ENCODE assay signal across 12 mouse cellular contexts in the genomic region with DNA sequence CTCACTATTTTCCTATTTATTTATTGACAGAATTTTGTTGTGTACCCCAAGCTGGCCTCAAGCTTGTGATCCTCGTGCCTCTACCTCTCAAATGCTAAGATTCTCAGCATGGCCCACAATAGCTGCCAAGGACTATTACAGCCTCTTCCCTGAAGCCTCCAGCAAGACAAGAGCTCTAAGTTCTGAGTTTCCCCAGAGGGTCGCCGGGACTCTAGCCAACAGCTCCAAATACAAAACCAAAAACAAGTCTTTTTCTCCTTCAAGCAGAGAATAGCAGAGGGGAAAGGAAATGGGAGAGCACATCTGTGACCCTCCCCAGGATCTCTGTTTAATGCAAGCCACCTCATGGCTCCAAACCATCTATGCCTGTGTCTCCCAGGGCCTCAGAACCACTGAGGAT. TPM values are rescaled to one million over a fixed set of nuclear protein-coding genes. Genes with fewer than 3 reads are reported as not detected.
A peak's percentile ranks its signal among the peaks of the same experiment; 100 is the strongest.
DNase-seq lines count a peak whose midpoint lies in the region; ATAC-seq and TF ChIP-seq lines count a peak whose summit lies in the region.
"Had no signal": no experiment of that assay in that cellular context is flagged by ENCODE, and none has a peak within 500 bp of the region (broad histone marks: within the 10 kb centered on the region; RNA-seq: fewer than 3 reads in every experiment).

No protein-coding gene starts in this region.

- no peak overlapping the region for H3K4me2 ChIP-seq in lung, postnatal 0 days (replicated peaks; ENCODE audit: low read depth, low read length)
- H3K4me2 ChIP-seq in liver, embryonic 16.5 days (ENCODE audit: low read depth, low read length), result 0 out of 2 replicates have a peak overlapping the region, but pooled peaks have one; percentile 30

- no peaks in the 10 kb centered on the region for H3K27me3 ChIP-seq in lung, postnatal 0 days (replicated peaks; ENCODE audit: insufficient read depth, low read length)
- no peaks in the 10 kb centered on the region for H3K27me3 ChIP-seq in liver, embryonic 16.5 days (ENCODE audit: control insufficient read depth, insufficient read depth, low read depth, low read length)
- H3K27me3 ChIP-seq: Patski had no signal

- no peak overlapping the region for H3K4me3 ChIP-seq in lung, postnatal 0 days (ENCODE audit: low read depth, low read length)
- H3K4me3 ChIP-seq in liver, embryonic 16.5 days (ENCODE audit: low read depth, low read length), result no peak overlapping the region

- no peak for TF ChIP-seq CTCF in lung, postnatal 0 days (IDR thresholded peaks at IDR 0.05)

- 0 out of 2 replicates have a peak overlapping the region, but pooled peaks have one; percentile 9 for H3K27ac ChIP-seq in lung, postnatal 0 days (ENCODE audit: low read length)
- peak overlapping the region; percentile 99 for H3K27ac ChIP-seq in liver, embryonic 16.5 days (ENCODE audit: low read length)

- ATAC-seq in lung, postnatal 0 days, result no peak
- no peak for ATAC-seq in liver, embryonic 16.5 days (ENCODE audit: low read depth)
- ATAC-seq: midbrain, embryonic 16.5 days; Patski had no signal

- no peaks in the 10 kb centered on the region for H3K4me1 ChIP-seq in lung, postnatal 0 days (ENCODE audit: insufficient read depth, low read depth, low read length)
- peaks cover 87% of the 10 kb centered on the region for H3K4me1 ChIP-seq in liver, embryonic 16.5 days (ENCODE audit: control insufficient read depth, low read depth, low read length)

- intact Hi-C loops in heart, postnatal 25 days (cut with DNase I), result loop anchor here (5.0 kb wide), 1 partner anchor 37 kb away; a partner anchor contains a TSS

- WGBS in lung, postnatal 0 days, result 83% methylated on average over 3 of the region's 3 CpGs
- WGBS in liver, embryonic 16.5 days (ENCODE audit: insufficient replicate concordance), result 70% methylated on average over 3 of the region's 3 CpGs

- no peak overlapping the region for H3K9ac ChIP-seq in lung, postnatal 0 days (replicated peaks; ENCODE audit: low read depth)
- H3K9ac ChIP-seq in liver, embryonic 16.5 days (ENCODE audit: low read depth, low read length), result peak overlapping the region; percentile 73

- TF ChIP-seq EP300 in lung, postnatal 0 days (IDR thresholded peaks at IDR 0.05), result no peak

- H3K36me3 ChIP-seq in lung, postnatal 0 days (ENCODE audit: insufficient read depth, low read length), result peaks cover 23% of the 10 kb centered on the region; the same call in 1 of the 2 replicates
- H3K36me3 ChIP-seq in liver, embryonic 16.5 days (ENCODE audit: control insufficient read depth, insufficient read depth), result peaks cover 19% of the 10 kb centered on the region

- DNase-seq in heart, adult 11 months, result peak; percentile 94
- no peak for DNase-seq in heart, postnatal 25 days (ENCODE audit: low spot score)
- no peak for DNase-seq in lung, postnatal 0 days (ENCODE audit: low spot score)
- DNase-seq in lung, postnatal 36 days, result no peak
- peak; percentile 50 for DNase-seq in heart, adult 8-10 months (ENCODE audit: low spot score)
- DNase-seq in urinary bladder, postnatal 10 days (ENCODE audit: low spot score), result no peak
- DNase-seq in adrenal gland, postnatal 10 days, result no peak
- DNase-seq: kidney, adult 11 months; left cerebral cortex, postnatal 4 days had no signal

- no peaks in the 10 kb centered on the region for H3K9me3 ChIP-seq in lung, postnatal 0 days (ENCODE audit: low read length)
- H3K9me3 ChIP-seq in liver, embryonic 16.5 days (replicated peaks; ENCODE audit: control insufficient read depth, low read length), result no peaks in the 10 kb centered on the region

RNA-seq across cellular contexts. Expression of a gene that starts 17.8 kb away (rescaled TPM):
- total RNA-seq in heart, postnatal 25 days (2021), result 1 to 10 TPM; 5.1 to 6.0 TPM
- polyA plus RNA-seq in lung, postnatal 0 days (2015; fragmentation: Nextera tagmentation; extraction: Ambion mirVana), result 22.9 and 25.9 TPM in 2 replicates
- total RNA-seq in heart, adult 8-10 months (2022), result 1 to 10 TPM; 5.5 to 7.7 (median 6.2) TPM
- polyA plus RNA-seq in liver, embryonic 16.5 days (2015; fragmentation: Nextera tagmentation; extraction: Ambion mirVana), result 18.5 and 19.6 TPM in 2 replicates
- 10 to 100 TPM; 21.0 to 22.3 TPM for total RNA-seq in adrenal gland, postnatal 10 days (2021)

RNA-seq across cellular contexts. Expression of a gene that starts 22.0 kb away (rescaled TPM):
- total RNA-seq in heart, postnatal 25 days (2021), result 10 to 100 TPM; 21.9 to 25.0 TPM
- 54.8 and 58.5 TPM in 2 replicates for polyA plus RNA-seq in lung, postnatal 0 days (2015; fragmentation: Nextera tagmentation; extraction: Ambion mirVana)
- 10 to 100 TPM; 20.4 to 26.8 (median 23.0) TPM for total RNA-seq in heart, adult 8-10 months (2022)
- 5.8 and 6.5 TPM in 2 replicates for polyA plus RNA-seq in liver, embryonic 16.5 days (2015; fragmentation: Nextera tagmentation; extraction: Ambion mirVana)
- 10 to 100 TPM; 25.0 to 29.1 TPM for total RNA-seq in adrenal gland, postnatal 10 days (2021)

RNA-seq across cellular contexts. Expression of a gene that starts 23.4 kb away (rescaled TPM):
- 10 to 100 TPM; 26.8 to 29.8 TPM for total RNA-seq in heart, postnatal 25 days (2021)
- polyA plus RNA-seq in lung, postnatal 0 days (2015; fragmentation: Nextera tagmentation; extraction: Ambion mirVana), result 33.6 TPM in 2 replicates
- total RNA-seq in heart, adult 8-10 months (2022), result 10 to 100 TPM; 27.3 to 29.9 (median 28.3) TPM
- 30.8 and 31.5 TPM in 2 replicates for polyA plus RNA-seq in liver, embryonic 16.5 days (2015; fragmentation: Nextera tagmentation; extraction: Ambion mirVana)
- 10 to 100 TPM; 36.9 to 50.1 TPM for total RNA-seq in adrenal gland, postnatal 10 days (2021)

RNA-seq across cellular contexts. Expression of a gene that starts 32.1 kb away (rescaled TPM):
- total RNA-seq in heart, postnatal 25 days (2021), result not detected
- 5.0 and 7.7 TPM in 2 replicates for polyA plus RNA-seq in lung, postnatal 0 days (2015; fragmentation: Nextera tagmentation; extraction: Ambion mirVana)
- not detected for total RNA-seq in heart, adult 8-10 months (2022)
- polyA plus RNA-seq in liver, embryonic 16.5 days (2015; fragmentation: Nextera tagmentation; extraction: Ambion mirVana), result 43.7 and 47.4 TPM in 2 replicates
- total RNA-seq in adrenal gland, postnatal 10 days (2021), result not detected
- total RNA-seq: left cerebral cortex, postnatal 4 days had no signal
- polyA plus RNA-seq: Patski had no signal

RNA-seq across cellular contexts. Expression of a gene that starts 38.8 kb away (rescaled TPM):
- 10 to 100 TPM; 11.1 to 12.4 TPM for total RNA-seq in heart, postnatal 25 days (2021)
- 18.9 and 20.8 TPM in 2 replicates for polyA plus RNA-seq in lung, postnatal 0 days (2015; fragmentation: Nextera tagmentation; extraction: Ambion mirVana)
- 10 to 100 TPM in 3 of 4 experiments, 1 to 10 TPM in 1; 9.7 to 14.0 (median 11.8) TPM for total RNA-seq in heart, adult 8-10 months (2022)
- polyA plus RNA-seq in liver, embryonic 16.5 days (2015; fragmentation: Nextera tagmentation; extraction: Ambion mirVana), result 58.1 and 63.4 TPM in 2 replicates
- total RNA-seq in adrenal gland, postnatal 10 days (2021), result 10 to 100 TPM; 23.9 to 26.5 TPM

Comparison
In these comparisons a context has a peak if more than half of its experiments do, and no peak if none do; other contexts are left out.
1. DNase-seq: peak in heart, adult 11 months (single experiment) and heart, adult 8-10 months (single experiment); none in heart, postnatal 25 days (single experiment), lung, postnatal 0 days (single experiment), lung, postnatal 36 days (single experiment), urinary bladder, postnatal 10 days (single experiment) and adrenal gland, postnatal 10 days (single experiment).